Mouse (Mus musculus) midbrain, embryonic 15.5 days (tissue): ENCODE results near the gene Cadps. TPM values are rescaled to one million over a fixed set of nuclear protein-coding genes. Genes with fewer than 3 reads are reported as not detected.

Source experiments
- ATAC-seq: fragments of 200-750 bp; cut with Nextera tagmentation; replicated peaks from 2 replicates; pipeline ENCODE4 v1.8.0; 2017; ENCODE audit warnings: moderate TSS enrichment
- H3K27ac ChIP-seq: fragments of 300-500 bp; sonication (generic); 2 replicates; pipeline ENCODE4 v1.5.1; 2015; ENCODE audit warnings: mild to moderate bottlenecking, inconsistent platforms
- H3K27me3 ChIP-seq: fragments of 300-500 bp; sonication (generic); replicated peaks from 2 replicates; pipeline ENCODE4 v1.6.1; 2015; ENCODE audit warnings: inconsistent platforms
- H3K36me3 ChIP-seq: fragments of 300-500 bp; sonication (generic); replicated peaks from 2 replicates; pipeline ENCODE4 v1.6.1; 2015; ENCODE audit warnings: inconsistent platforms
- H3K4me1 ChIP-seq: fragments of 300-500 bp; sonication (generic); 2 replicates; pipeline ENCODE4 v1.6.1; 2015; ENCODE audit warnings: inconsistent platforms
- H3K4me2 ChIP-seq: fragments of 300-500 bp; sonication (generic); 2 replicates; pipeline ENCODE4 v1.6.1; 2015; ENCODE audit warnings: inconsistent platforms, mild to moderate bottlenecking, moderate library complexity
- H3K4me3 ChIP-seq: fragments of 300-500 bp; sonication (generic); 2 replicates; pipeline ENCODE4 v1.5.1; 2015; ENCODE audit warnings: mild to moderate bottlenecking, inconsistent platforms
- H3K9ac ChIP-seq: fragments of 300-500 bp; sonication (generic); 2 replicates; pipeline ENCODE4 v1.6.1; 2015; ENCODE audit warnings: mild to moderate bottlenecking, inconsistent platforms
- H3K9me3 ChIP-seq: fragments of 300-500 bp; sonication (generic); 2 replicates; pipeline ENCODE4 v1.6.1; 2016; ENCODE audit warnings: inconsistent platforms
- WGBS: fragments of 180-500 bp; shearing (Covaris S2); methylation state at CpG from one replicate; pipeline ENCODE4 v1.1.7; 2015; ENCODE audit warnings: mixed read lengths; 5-methylcytosine and 5-hydroxymethylcytosine counted together
- polyA plus RNA-seq: library from polyadenylated mRNA; unstranded; fragments of >200 nt; fragmentation: Nextera tagmentation; extraction: Ambion mirVana; gene quantifications from 2 replicates; pipeline ENCODE4 v1.2.1, GENCODE M21; 2015

Cadps gene
- polyA plus RNA-seq, 1 experiment from 2014 or later: 43.8 TPM

- Histone ChIP-seq H3K36me3 (no peaks in the 10 kb centered on the region), H3K4me1 (peaks cover 10% of the 10 kb centered on the region), H3K4me2 (no peak overlapping the region), H3K27ac (no peak overlapping the region), H3K9ac (no peak overlapping the region), H3K27me3 (peaks cover 73% of the 10 kb centered on the region), H3K4me3 (no peak overlapping the region), H3K9me3 (no peaks in the 10 kb centered on the region)
- ATAC-seq: no peak
- 30% methylated on average over 2 of the region's 2 CpGs for WGBS
Observed at GRCm38 (mm10) chr14:12394318-12394717, 428.6 kb downstream of the Cadps start.

- Histone ChIP-seq H3K27ac (no peak overlapping the region), H3K4me1 (peaks cover 20% of the 10 kb centered on the region), H3K36me3 (no peaks in the 10 kb centered on the region), H3K9ac (no peak overlapping the region), H3K4me2 (no peak overlapping the region), H3K27me3 (peaks cover 79% of the 10 kb centered on the region), H3K4me3 (no peak overlapping the region), H3K9me3 (no peaks in the 10 kb centered on the region)
- WGBS: 8% methylated on average over 12 of the region's 12 CpGs
- peak; percentile 74 for ATAC-seq
Observed at GRCm38 (mm10) chr14:12393271-12393861, 429.5 kb downstream of the Cadps start.

DNA sequence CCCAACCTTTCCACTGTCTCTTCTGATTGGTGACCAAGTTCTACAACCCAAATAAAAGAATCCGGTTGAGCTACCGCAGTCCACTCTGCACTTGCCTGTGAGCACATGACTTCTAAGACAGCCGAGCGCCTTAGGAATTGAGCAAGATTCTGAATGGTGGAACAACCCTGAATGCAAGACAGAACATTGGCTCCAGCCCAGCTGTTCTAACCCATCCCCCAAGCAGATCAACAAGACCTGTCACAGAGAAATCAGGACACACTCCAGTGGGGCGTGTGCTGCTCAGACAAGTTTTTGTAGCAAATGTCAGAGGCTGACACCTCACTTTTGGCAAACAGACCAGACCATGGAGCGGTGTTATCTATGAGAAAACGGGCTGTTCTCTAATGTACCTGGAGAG lies 431.7 kb downstream of the Cadps start:
- Histone ChIP-seq H3K9me3 (no peaks in the 10 kb centered on the region), H3K4me2 (no peak overlapping the region), H3K27me3 (peaks cover 79% of the 10 kb centered on the region), H3K27ac (no peak overlapping the region), H3K9ac (no peak overlapping the region), H3K4me3 (no peak overlapping the region), H3K4me1 (peaks cover 21% of the 10 kb centered on the region), H3K36me3 (no peaks in the 10 kb centered on the region)
- no peak for ATAC-seq
- 39% methylated on average over 7 of the region's 7 CpGs for WGBS

- no peak overlapping the region for H3K9ac ChIP-seq
- H3K36me3 ChIP-seq: no peaks in the 10 kb centered on the region
- no peak overlapping the region for H3K4me2 ChIP-seq
- H3K27me3 ChIP-seq: peaks cover 85% of the 10 kb centered on the region
- ATAC-seq: peak; percentile 26; the same call in 1 of the 2 replicates
- H3K9me3 ChIP-seq: no peaks in the 10 kb centered on the region
- WGBS: 11% methylated on average over 14 of the region's 14 CpGs
- peaks cover 21% of the 10 kb centered on the region for H3K4me1 ChIP-seq
- no peak overlapping the region for H3K4me3 ChIP-seq
- no peak overlapping the region for H3K27ac ChIP-seq
Observed at GRCm38 (mm10) chr14:12388806-12389436, 434.0 kb downstream of the Cadps start.

DNA sequence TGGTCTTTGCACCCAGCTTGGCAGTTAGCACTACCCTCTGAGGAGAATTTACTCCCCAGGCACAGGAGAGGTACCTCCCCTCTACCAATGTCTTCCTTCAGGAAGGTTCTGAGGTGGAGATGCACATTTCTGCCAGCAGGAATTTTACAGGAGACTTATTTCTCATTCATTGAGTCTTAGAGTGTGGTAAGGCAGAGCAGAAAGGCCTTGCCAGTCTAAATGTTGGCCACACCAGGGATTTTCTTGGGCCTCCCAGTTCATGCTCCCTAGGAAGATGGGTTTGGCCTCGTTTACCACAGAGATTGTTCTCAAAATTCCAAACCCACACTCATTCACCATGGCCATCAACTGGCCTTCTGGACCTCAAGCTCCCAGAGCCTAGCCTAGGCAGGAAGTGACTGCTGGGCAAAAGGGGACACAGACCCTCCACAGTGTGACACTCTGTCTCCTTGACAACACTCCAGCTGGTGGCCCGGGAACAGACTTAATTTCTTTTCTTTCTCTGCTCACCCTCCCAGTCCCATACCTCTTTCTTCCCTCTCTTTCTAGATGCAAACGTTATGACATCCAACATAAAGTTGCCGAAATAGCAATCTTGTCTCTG lies 434.6 kb downstream of the Cadps start:
- H3K27ac ChIP-seq: no peak overlapping the region
- peak; percentile 63 for ATAC-seq
- no peaks in the 10 kb centered on the region for H3K36me3 ChIP-seq
- peaks cover 16% of the 10 kb centered on the region for H3K4me1 ChIP-seq
- no peaks in the 10 kb centered on the region for H3K9me3 ChIP-seq
- H3K4me3 ChIP-seq: no peak overlapping the region
- no peak overlapping the region for H3K4me2 ChIP-seq
- H3K9ac ChIP-seq: no peak overlapping the region
- H3K27me3 ChIP-seq: peaks cover 89% of the 10 kb centered on the region
- 22% methylated on average over 4 of the region's 4 CpGs for WGBS

GRCm38 (mm10) chr14:12387176-12387575 lies 435.7 kb downstream of the Cadps start:
- Histone ChIP-seq H3K4me2 (no peak overlapping the region), H3K4me1 (peaks cover 16% of the 10 kb centered on the region), H3K27me3 (peaks cover 90% of the 10 kb centered on the region), H3K4me3 (no peak overlapping the region), H3K9ac (no peak overlapping the region), H3K27ac (no peak overlapping the region), H3K36me3 (no peaks in the 10 kb centered on the region), H3K9me3 (no peaks in the 10 kb centered on the region)
- WGBS: 60% methylated on average over 6 of the region's 6 CpGs
- ATAC-seq: no peak

DNA sequence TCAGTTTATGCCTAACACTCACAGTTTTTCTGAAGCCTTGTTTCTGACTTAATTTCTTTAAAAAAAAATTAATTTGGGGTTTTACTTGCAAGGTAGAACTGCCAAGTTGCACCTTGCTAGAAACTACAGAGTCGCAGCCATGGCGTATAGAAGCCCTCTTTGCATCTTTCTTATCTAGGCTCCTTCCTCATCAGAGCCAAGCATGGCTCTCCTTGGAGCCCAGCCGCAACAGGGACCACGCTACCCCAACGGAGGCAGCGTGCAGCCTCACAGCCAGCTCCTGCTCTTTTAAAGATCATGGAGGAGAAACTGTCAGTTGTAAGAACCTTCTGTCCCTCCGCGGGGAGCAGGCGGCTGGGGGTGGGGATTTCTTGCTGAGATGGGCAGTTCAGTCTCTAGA lies 445.0 kb downstream of the Cadps start:
- no peak overlapping the region for H3K27ac ChIP-seq
- H3K4me3 ChIP-seq: no peak overlapping the region
- H3K4me2 ChIP-seq: no peak overlapping the region
- H3K4me1 ChIP-seq: 0 out of 2 replicates have a peak, but pooled peaks cover 2% of the 10 kb centered on the region
- ATAC-seq: no peak
- H3K36me3 ChIP-seq: no peaks in the 10 kb centered on the region
- no peak overlapping the region for H3K9ac ChIP-seq
- 23% methylated on average over 9 of the region's 9 CpGs for WGBS
- no peaks in the 10 kb centered on the region for H3K9me3 ChIP-seq
- H3K27me3 ChIP-seq: peaks cover 74% of the 10 kb centered on the region

DNA sequence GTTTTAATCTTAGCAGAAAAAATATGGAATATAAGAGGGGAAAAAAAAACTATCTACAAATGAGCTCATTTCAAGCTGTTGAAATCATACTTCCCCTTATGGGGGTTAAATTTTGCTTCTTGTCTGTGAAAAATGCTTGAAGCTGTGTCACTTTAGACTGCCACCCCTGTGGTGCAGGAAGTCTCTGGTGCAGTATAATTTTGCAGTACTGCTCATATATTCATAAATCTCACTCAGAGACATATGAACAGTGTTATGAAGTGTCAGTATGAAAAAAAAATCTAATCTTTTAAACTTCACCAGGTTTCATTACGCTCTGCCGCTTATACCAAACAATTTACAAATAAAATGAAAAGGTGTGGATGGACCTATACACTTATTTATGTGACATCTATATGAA lies 445.6 kb downstream of the Cadps start:
- Histone ChIP-seq H3K4me1 (0 out of 2 replicates have a peak, but pooled peaks cover 2% of the 10 kb centered on the region), H3K9me3 (no peaks in the 10 kb centered on the region), H3K4me3 (no peak overlapping the region), H3K27ac (no peak overlapping the region), H3K36me3 (no peaks in the 10 kb centered on the region), H3K4me2 (no peak overlapping the region), H3K27me3 (peaks cover 69% of the 10 kb centered on the region), H3K9ac (no peak overlapping the region)
- 90% methylated on average over 2 of the region's 2 CpGs for WGBS
- ATAC-seq: no peak

- Histone ChIP-seq H3K4me2 (no peak overlapping the region), H3K27me3 (peaks cover 51% of the 10 kb centered on the region), H3K4me1 (0 out of 2 replicates have a peak, but pooled peaks cover 2% of the 10 kb centered on the region), H3K9me3 (no peaks in the 10 kb centered on the region), H3K4me3 (no peak overlapping the region), H3K27ac (no peak overlapping the region), H3K36me3 (no peaks in the 10 kb centered on the region), H3K9ac (no peak overlapping the region)
- ATAC-seq: no peak
- 36% methylated on average over 2 of the region's 2 CpGs for WGBS
Observed at GRCm38 (mm10) chr14:12375451-12375850, 447.4 kb downstream of the Cadps start.

GRCm38 (mm10) chr14:12350271-12350916 lies 472.5 kb downstream of the Cadps start:
- no peak overlapping the region for H3K9ac ChIP-seq
- no peak overlapping the region for H3K27ac ChIP-seq
- no peaks in the 10 kb centered on the region for H3K36me3 ChIP-seq
- WGBS: 8% methylated on average over 16 of the region's 16 CpGs
- no peaks in the 10 kb centered on the region for H3K9me3 ChIP-seq
- no peak overlapping the region for H3K4me3 ChIP-seq
- H3K4me1 ChIP-seq: peaks cover 8% of the 10 kb centered on the region; the same call in 1 of the 2 replicates
- ATAC-seq: no peak
- peaks cover 85% of the 10 kb centered on the region for H3K27me3 ChIP-seq
- no peak overlapping the region for H3K4me2 ChIP-seq

DNA sequence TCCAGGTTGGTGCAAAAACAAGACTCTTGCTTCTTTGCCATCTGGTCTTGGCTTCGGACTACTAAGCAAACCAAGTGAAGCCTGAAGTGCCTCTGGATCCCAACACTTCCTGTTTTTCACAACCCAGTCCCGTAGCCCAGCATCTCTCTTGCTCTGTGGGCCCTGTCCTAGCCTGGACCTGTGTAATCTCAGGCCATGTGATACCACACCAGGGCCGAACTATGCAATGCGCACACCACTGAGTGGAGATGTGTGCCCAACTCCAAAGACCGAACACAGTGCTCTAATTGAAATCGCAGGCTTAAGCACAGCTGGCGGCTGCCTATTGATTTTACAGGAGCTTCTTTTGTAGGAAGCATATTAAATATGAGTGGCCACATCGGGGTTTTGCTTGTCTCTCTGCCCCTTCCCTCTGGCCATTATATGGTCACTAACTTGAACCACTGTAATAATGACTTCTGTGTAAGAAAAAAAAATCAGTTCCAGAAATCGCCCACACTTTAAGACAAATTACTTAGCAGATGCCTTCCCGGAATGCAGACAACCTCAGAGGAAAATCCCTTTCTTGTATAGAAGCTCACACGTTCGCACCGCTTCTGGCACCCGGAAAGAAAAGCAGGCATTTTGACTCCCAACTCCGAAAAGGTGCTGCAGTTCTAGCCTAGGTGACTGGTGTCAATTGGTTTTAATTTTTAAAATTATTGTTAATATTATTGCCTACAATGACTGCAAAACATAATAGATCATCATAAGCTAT lies 473.4 kb downstream of the Cadps start:
- Histone ChIP-seq H3K4me1 (peaks cover 15% of the 10 kb centered on the region), H3K9me3 (no peaks in the 10 kb centered on the region), H3K27ac (no peak overlapping the region), H3K36me3 (no peaks in the 10 kb centered on the region), H3K27me3 (peaks cover 87% of the 10 kb centered on the region), H3K4me3 (no peak overlapping the region), H3K9ac (no peak overlapping the region), H3K4me2 (no peak overlapping the region)
- WGBS: 12% methylated on average over 15 of the region's 15 CpGs
- no peak for ATAC-seq

GRCm38 (mm10) chr14:12348089-12348488 lies 474.8 kb downstream of the Cadps start, which contains the start of gene Fezf2:
Fezf2 (minus strand) TSS chr14:12348189.
- H3K27ac ChIP-seq: no peak within 1 kb of the TSS
- H3K4me2 ChIP-seq: no peak within 1 kb of the TSS
- peaks cover 86% of the 10 kb centered on the region for H3K27me3 ChIP-seq
- H3K4me3 ChIP-seq: no peak within 1 kb of the TSS
- ATAC-seq: no peak
- no peak within 1 kb of the TSS for H3K9ac ChIP-seq
- peaks cover 18% of the 10 kb centered on the region for H3K4me1 ChIP-seq
- 0% methylated on average over 2 of the region's 2 CpGs for WGBS
- no peaks in the 10 kb centered on the region for H3K9me3 ChIP-seq
- no peaks in the 10 kb centered on the region for H3K36me3 ChIP-seq
